Mouse (Mus musculus): ENCODE data around the gene C130026I21Rik. TPM values are rescaled to one million over a fixed set of nuclear protein-coding genes. Genes with fewer than 3 reads are reported as not detected.
"Not testable (repeated sequence)": the region's sequence is repeated elsewhere in the genome, so short reads cannot be mapped to it uniquely, and the experiment has no call there.

The C130026I21Rik gene
- polyA plus RNA-seq, 1 experiment from 2014 or later: not detected

- not testable (repeated sequence) for H3K4me1 ChIP-seq; ATAC-seq (ENCODE audit: extremely low read depth, insufficient number of reproducible peaks, low FRiP score, low TSS enrichment)
These were observed 171.3 kb downstream of the C130026I21Rik start for GRCm38 (mm10) chr1:85099081-85099480.

GRCm38 (mm10) chr1:85093011-85093572 lies 177.3 kb downstream of the C130026I21Rik start:
- WGBS: 71% methylated on average over 6 of the region's 7 CpGs
- not testable (repeated sequence) for ATAC-seq (ENCODE audit: extremely low read depth, insufficient number of reproducible peaks, low FRiP score, low TSS enrichment); H3K9me3 ChIP-seq

More at GRCm38 (mm10) chr1:85099081-85099480, 171.3 kb downstream of the C130026I21Rik start:
- not testable (repeated sequence) for H3K4me3 ChIP-seq; H3K36me3 ChIP-seq; H3K4me2 ChIP-seq; H3K27ac ChIP-seq (replicated peaks); H3K27me3 ChIP-seq (replicated peaks); H3K9ac ChIP-seq; H3K9me3 ChIP-seq
- WGBS: 62% methylated on average over 7 of the region's 7 CpGs

DNA sequence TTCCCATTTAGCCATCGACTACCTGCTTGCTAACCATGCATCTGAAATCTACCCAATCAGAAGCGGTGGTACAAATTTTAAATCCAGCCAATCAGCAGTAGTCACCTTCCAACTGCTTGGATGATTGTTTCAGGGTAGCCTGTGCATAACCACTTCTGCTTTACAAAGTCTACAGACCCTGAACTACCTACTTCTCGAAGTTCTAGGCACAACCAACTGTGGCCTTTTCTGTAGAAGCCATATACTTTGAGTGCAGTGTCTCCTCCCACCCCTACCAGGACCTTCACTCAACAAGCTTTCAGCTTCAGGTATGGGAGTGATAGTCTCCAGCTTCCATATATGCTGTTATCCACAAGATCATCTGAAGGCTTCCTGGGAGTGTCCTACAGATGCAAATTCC lies 178.2 kb downstream of the C130026I21Rik start:
- H3K9ac ChIP-seq; H3K4me3 ChIP-seq; H3K36me3 ChIP-seq; H3K27ac ChIP-seq (replicated peaks); H3K27me3 ChIP-seq (replicated peaks); H3K9me3 ChIP-seq; H3K4me1 ChIP-seq; H3K4me2 ChIP-seq; ATAC-seq (ENCODE audit: extremely low read depth, insufficient number of reproducible peaks, low FRiP score, low TSS enrichment): not testable (repeated sequence)
- WGBS: 41% methylated on average over 1 of the region's 3 CpGs

More at GRCm38 (mm10) chr1:85093011-85093572, 177.3 kb downstream of the C130026I21Rik start:
- not testable (repeated sequence) for H3K4me1 ChIP-seq; H3K27ac ChIP-seq (replicated peaks); H3K4me2 ChIP-seq; H3K27me3 ChIP-seq (replicated peaks); H3K36me3 ChIP-seq; H3K4me3 ChIP-seq; H3K9ac ChIP-seq

GRCm38 (mm10) chr1:85086211-85086610 lies 184.2 kb downstream of the C130026I21Rik start:
- not testable (repeated sequence) for H3K27me3 ChIP-seq (replicated peaks); H3K27ac ChIP-seq (replicated peaks); H3K9me3 ChIP-seq; H3K36me3 ChIP-seq; H3K4me2 ChIP-seq; ATAC-seq (ENCODE audit: extremely low read depth, insufficient number of reproducible peaks, low FRiP score, low TSS enrichment); H3K9ac ChIP-seq; H3K4me3 ChIP-seq; H3K4me1 ChIP-seq
- WGBS: 53% methylated on average over 1 of the region's 1 CpGs

- H3K27ac ChIP-seq (replicated peaks); H3K4me2 ChIP-seq; H3K27me3 ChIP-seq (replicated peaks); H3K4me1 ChIP-seq; H3K36me3 ChIP-seq; H3K9ac ChIP-seq; H3K4me3 ChIP-seq; H3K9me3 ChIP-seq; ATAC-seq (ENCODE audit: extremely low read depth, insufficient number of reproducible peaks, low FRiP score, low TSS enrichment): not testable (repeated sequence)
- 50% methylated on average over 3 of the region's 3 CpGs for WGBS
These were observed 185.6 kb downstream of the C130026I21Rik start for GRCm38 (mm10) chr1:85084803-85085202.

GRCm38 (mm10) chr1:85073099-85073498 lies 197.3 kb downstream of the C130026I21Rik start:
- H3K9ac ChIP-seq; H3K4me1 ChIP-seq; H3K27ac ChIP-seq (replicated peaks); H3K36me3 ChIP-seq; H3K27me3 ChIP-seq (replicated peaks); H3K4me2 ChIP-seq; H3K4me3 ChIP-seq; H3K9me3 ChIP-seq; ATAC-seq (ENCODE audit: extremely low read depth, insufficient number of reproducible peaks, low FRiP score, low TSS enrichment): not testable (repeated sequence)
- 44% methylated on average over 3 of the region's 3 CpGs for WGBS

- not testable (repeated sequence) for H3K4me3 ChIP-seq; H3K4me1 ChIP-seq; H3K27me3 ChIP-seq (replicated peaks); H3K27ac ChIP-seq (replicated peaks); H3K9ac ChIP-seq; H3K36me3 ChIP-seq; H3K9me3 ChIP-seq; H3K4me2 ChIP-seq; ATAC-seq (ENCODE audit: extremely low read depth, insufficient number of reproducible peaks, low FRiP score, low TSS enrichment)
- 45% methylated on average over 3 of the region's 3 CpGs for WGBS
These were observed 198.7 kb downstream of the C130026I21Rik start for GRCm38 (mm10) chr1:85071690-85072089.

DNA sequence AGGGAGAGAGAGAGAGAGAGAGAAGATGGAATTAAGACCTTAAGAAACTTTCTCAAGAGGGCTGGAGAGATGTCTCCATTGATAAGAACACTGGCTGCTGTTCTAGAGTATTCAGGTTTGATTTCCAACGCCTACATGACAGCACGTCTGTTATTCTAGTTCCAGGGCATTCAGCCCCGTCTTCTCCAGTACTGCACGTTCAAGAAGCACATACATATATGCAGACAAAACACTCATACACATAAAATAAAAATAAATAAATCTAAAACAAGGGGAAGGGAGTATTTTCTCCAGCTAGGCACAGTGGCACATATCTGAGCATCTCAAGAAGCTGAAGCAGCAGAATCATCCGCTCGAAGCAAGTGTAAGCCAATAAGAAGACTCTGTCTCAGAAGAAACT lies 234.6 kb downstream of the C130026I21Rik start:
- H3K4me3 ChIP-seq; H3K36me3 ChIP-seq; H3K27me3 ChIP-seq (replicated peaks); H3K27ac ChIP-seq (replicated peaks); ATAC-seq (ENCODE audit: extremely low read depth, insufficient number of reproducible peaks, low FRiP score, low TSS enrichment); H3K9ac ChIP-seq; H3K4me2 ChIP-seq; H3K4me1 ChIP-seq; H3K9me3 ChIP-seq: not testable (repeated sequence)
- WGBS: 67% methylated on average over 6 of the region's 6 CpGs

- not testable (repeated sequence) for H3K27me3 ChIP-seq (replicated peaks); ATAC-seq (ENCODE audit: extremely low read depth, insufficient number of reproducible peaks, low FRiP score, low TSS enrichment); H3K36me3 ChIP-seq; H3K4me2 ChIP-seq; H3K4me1 ChIP-seq; H3K9me3 ChIP-seq; H3K9ac ChIP-seq; H3K27ac ChIP-seq (replicated peaks); H3K4me3 ChIP-seq
- 70% methylated on average over 3 of the region's 4 CpGs for whole genome bisulfite sequencing
These were observed 236.0 kb downstream of the C130026I21Rik start for GRCm38 (mm10) chr1:85034394-85034793.

DNA sequence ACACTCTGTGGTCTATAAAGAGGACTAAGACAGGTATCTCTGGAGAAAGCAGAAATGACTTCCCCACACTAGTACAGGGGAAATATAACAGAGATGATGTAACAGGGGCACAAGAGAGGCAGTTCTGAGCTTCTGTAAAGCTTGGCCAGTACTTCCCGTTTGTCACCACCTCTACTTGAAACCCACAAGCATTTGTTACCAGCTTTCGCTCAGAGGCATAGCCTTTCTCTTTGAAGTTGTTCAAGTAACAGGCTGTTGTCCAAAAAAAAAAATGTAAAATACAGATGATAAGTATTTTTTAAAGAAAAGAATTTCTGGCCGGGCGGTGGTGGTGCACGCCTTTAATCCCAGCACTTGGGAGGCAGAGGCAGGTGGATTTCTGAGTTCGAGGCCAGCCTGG lies 236.8 kb downstream of the C130026I21Rik start:
- not testable (repeated sequence) for H3K9me3 ChIP-seq; H3K27me3 ChIP-seq (replicated peaks); H3K4me3 ChIP-seq; ATAC-seq (ENCODE audit: extremely low read depth, insufficient number of reproducible peaks, low FRiP score, low TSS enrichment); H3K27ac ChIP-seq (replicated peaks); H3K36me3 ChIP-seq; H3K4me2 ChIP-seq; H3K9ac ChIP-seq; H3K4me1 ChIP-seq
- WGBS: 84% methylated on average over 5 of the region's 6 CpGs

GRCm38 (mm10) chr1:85030211-85030610 lies 240.2 kb downstream of the C130026I21Rik start:
- H3K9ac ChIP-seq; H3K36me3 ChIP-seq; H3K27me3 ChIP-seq (replicated peaks); H3K4me1 ChIP-seq; H3K27ac ChIP-seq (replicated peaks); H3K4me3 ChIP-seq; ATAC-seq (ENCODE audit: extremely low read depth, insufficient number of reproducible peaks, low FRiP score, low TSS enrichment); H3K4me2 ChIP-seq; H3K9me3 ChIP-seq: not testable (repeated sequence)
- 56% methylated on average over 12 of the region's 14 CpGs for WGBS

DNA sequence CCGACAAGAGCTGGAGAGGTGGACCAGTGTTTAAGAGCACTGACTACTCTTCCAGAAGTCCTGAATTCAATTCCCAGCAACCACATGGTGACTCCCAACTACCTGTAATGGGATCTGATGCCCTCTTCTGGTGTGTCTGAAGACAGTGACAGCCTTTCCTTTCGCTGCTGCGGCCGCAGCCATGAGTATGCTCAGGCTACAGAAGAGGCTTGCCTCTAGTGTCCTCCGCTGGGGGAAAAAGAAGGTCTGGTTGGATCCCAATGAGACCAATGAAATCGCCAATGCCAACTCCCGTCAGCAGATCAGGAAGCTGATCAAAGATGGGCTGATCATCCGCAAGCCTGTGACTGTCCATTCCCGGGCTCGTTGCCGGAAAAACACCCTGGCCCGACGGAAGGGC lies 258.4 kb downstream of the C130026I21Rik start:
- not testable (repeated sequence) for ATAC-seq (ENCODE audit: extremely low read depth, insufficient number of reproducible peaks, low FRiP score, low TSS enrichment)
- WGBS: 91% methylated on average over 13 of the region's 13 CpGs

More for the DNA sequence above, 258.4 kb downstream of the C130026I21Rik start:
- H3K9ac ChIP-seq; H3K9me3 ChIP-seq; H3K27ac ChIP-seq (replicated peaks); H3K4me2 ChIP-seq; H3K27me3 ChIP-seq (replicated peaks); H3K4me1 ChIP-seq; H3K36me3 ChIP-seq; H3K4me3 ChIP-seq: not testable (repeated sequence)
